Mouse (Mus musculus): ENCODE data around the gene Zfp873. TPM values are rescaled to one million over a fixed set of nuclear protein-coding genes. Genes with fewer than 3 reads are reported as not detected.
"Not testable (repeated sequence)": the region's sequence is repeated elsewhere in the genome, so short reads cannot be mapped to it uniquely, and the experiment has no call there.

Zfp873 gene
- polyA plus RNA-seq, 1 experiment from 2014 or later = 10.5 TPM

DNA sequence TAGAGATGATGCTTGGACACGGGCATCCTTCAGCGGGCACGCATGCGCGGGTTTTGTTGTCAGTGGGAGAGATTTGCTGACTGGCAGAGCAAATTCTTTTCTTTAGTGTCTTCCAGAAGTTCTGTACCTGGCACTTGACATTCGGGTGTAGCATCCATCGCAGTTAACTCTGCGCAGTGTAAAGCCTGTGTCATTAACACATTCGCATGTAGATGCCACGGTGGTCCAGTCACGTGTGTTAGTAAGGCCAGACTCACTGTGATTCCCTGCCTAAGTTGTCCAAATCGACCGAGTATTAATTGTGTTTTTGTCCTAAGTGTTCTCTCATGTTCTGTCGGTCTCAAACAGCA lies 35.7 kb downstream of the Zfp873 start:
- not testable (repeated sequence) for H3K9me3 ChIP-seq (ENCODE audit: control insufficient read depth, low read length); H3K36me3 ChIP-seq (ENCODE audit: control insufficient read depth, insufficient read depth, low read length); ATAC-seq (ENCODE audit: insufficient number of reproducible peaks, insufficient read depth, low FRiP score, low read depth); H3K27me3 ChIP-seq (ENCODE audit: control insufficient read depth, insufficient read depth, low read length); H3K4me1 ChIP-seq (ENCODE audit: control insufficient read depth in 2 of 2, insufficient read depth in 2 of 2, low read length in 2 of 2)
- Histone ChIP-seq H3K27ac (replicated peaks in 1 of 2; ENCODE audit: control insufficient read depth in 1 of 2, insufficient read depth in 1 of 2, low read depth in 2 of 2, low read length in 2 of 2) (peak overlapping the region; percentile 57 to 84; a peak in 2 of 4 replicates), H3K4me3 (ENCODE audit: control insufficient read depth in 1 of 2, insufficient read depth in 1 of 2, low read depth in 1 of 2, low read length in 2 of 2) (peak overlapping the region; percentile 55 to 74), H3K9ac (ENCODE audit: low read length) (peak overlapping the region; percentile 68), H3K4me2 (ENCODE audit: low read length) (peak overlapping the region; percentile 56)
- 21% methylated on average over 14 of the region's 14 CpGs for WGBS

Other genes starting within 250 kb of the Zfp873 start
- 2.1 and 2.4 TPM in 2 replicates for gene Gm4767, start 235.9 kb upstream of the Zfp873 start, polyA plus RNA-seq (2014; fragmentation: Nextera tagmentation; extraction: Ambion mirVana)
- 6.4 and 7.6 TPM in 2 replicates for gene Gm32687, start 184.2 kb upstream of the Zfp873 start, polyA plus RNA-seq (2014; fragmentation: Nextera tagmentation; extraction: Ambion mirVana)
- gene Zfp781, start 117.6 kb upstream of the Zfp873 start, polyA plus RNA-seq (2014; fragmentation: Nextera tagmentation; extraction: Ambion mirVana) = 2.6 and 2.7 TPM in 2 replicates
- gene BC024063, start 35.2 kb downstream of the Zfp873 start, polyA plus RNA-seq (2014; fragmentation: Nextera tagmentation; extraction: Ambion mirVana) = 3.1 and 4.0 TPM in 2 replicates
- 5.5 and 5.6 TPM in 2 replicates for gene AU041133, start 79.9 kb downstream of the Zfp873 start, polyA plus RNA-seq (2014; fragmentation: Nextera tagmentation; extraction: Ambion mirVana)
- 12.9 and 13.2 TPM in 2 replicates for gene Zfp938, start 193.2 kb downstream of the Zfp873 start, polyA plus RNA-seq (2014; fragmentation: Nextera tagmentation; extraction: Ambion mirVana)

Data from heart, embryonic 14.5 days (tissue).